Mouse (Mus musculus) thymus, postnatal 14 days (tissue): ENCODE measurements around the gene Klf7.

Source experiments
- DNase-seq: peaks from one replicate; pipeline ENCODE4 v3.0.0; 2021

The Klf7 gene

GRCm38 (mm10) chr1:64061488-64061887 is 60.6 kb downstream of the Klf7 start:
- no peak for DNase-seq

GRCm38 (mm10) chr1:64060699-64061454 is 61.2 kb downstream of the Klf7 start:
- DNase-seq: no peak

GRCm38 (mm10) chr1:64060116-64060515 is 62.0 kb downstream of the Klf7 start:
- no peak for DNase-seq

DNA sequence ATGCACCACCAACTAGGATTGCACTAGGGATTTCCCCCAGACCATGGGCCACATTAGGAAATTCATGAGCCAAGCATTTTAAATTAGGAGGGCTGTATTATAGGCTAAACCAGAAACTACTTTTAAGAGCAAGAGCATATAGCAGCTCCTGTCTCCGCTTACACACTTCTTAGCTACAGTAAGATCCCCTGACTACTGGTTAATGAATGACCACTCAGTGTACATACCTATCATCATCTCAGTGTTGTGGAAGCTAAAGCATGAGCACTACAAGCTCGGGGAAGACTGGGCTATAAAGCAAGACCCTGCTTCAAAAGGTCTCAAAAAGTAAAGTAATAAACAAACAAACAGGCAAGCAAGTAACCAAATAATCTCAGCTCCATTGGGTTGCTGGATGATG is 65.5 kb downstream of the Klf7 start:
- DNase-seq: no peak

GRCm38 (mm10) chr1:64055978-64056377 is 66.1 kb downstream of the Klf7 start:
- DNase-seq: no peak

- no peak for DNase-seq
Measured at GRCm38 (mm10) chr1:64055210-64055609, 66.9 kb downstream of the Klf7 start.

- DNase-seq: no peak
Measured at GRCm38 (mm10) chr1:64052069-64052750, 69.9 kb downstream of the Klf7 start.

GRCm38 (mm10) chr1:64048567-64048966 is 73.5 kb downstream of the Klf7 start:
- no peak for DNase-seq

- DNase-seq: no peak
Measured at GRCm38 (mm10) chr1:64046802-64047156, 75.3 kb downstream of the Klf7 start.

- DNase-seq: no peak
Measured at GRCm38 (mm10) chr1:64046087-64046801, 75.8 kb downstream of the Klf7 start.

GRCm38 (mm10) chr1:64044577-64044976 is 77.5 kb downstream of the Klf7 start:
- no peak for DNase-seq

DNA sequence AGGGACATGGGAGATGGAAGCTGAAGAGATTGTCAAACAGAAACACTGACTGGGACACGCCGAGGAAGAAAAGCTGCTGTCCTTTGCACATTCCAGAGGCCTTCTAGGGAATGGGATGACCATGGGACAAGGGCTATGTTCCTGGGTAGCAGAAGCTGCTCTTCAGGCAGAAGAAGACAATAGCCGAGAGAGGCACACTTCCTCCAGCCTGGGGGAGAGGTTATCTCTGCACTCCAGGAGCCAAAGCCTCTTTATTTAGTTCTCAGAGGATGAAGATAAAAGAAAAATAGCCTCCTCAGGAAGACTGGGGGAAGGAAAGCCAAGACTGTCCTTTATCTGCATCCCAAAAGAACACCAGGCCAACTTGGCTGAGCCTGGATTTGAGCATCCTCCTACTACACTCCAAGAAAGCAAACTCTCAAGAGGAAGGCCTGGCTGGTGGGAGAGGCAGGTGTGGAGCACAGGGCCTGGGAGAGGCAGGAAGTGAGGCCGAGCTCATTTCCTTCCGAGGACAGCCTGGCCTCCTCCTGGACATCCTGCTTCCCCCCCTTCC is 81.2 kb downstream of the Klf7 start:
- no peak for DNase-seq

DNA sequence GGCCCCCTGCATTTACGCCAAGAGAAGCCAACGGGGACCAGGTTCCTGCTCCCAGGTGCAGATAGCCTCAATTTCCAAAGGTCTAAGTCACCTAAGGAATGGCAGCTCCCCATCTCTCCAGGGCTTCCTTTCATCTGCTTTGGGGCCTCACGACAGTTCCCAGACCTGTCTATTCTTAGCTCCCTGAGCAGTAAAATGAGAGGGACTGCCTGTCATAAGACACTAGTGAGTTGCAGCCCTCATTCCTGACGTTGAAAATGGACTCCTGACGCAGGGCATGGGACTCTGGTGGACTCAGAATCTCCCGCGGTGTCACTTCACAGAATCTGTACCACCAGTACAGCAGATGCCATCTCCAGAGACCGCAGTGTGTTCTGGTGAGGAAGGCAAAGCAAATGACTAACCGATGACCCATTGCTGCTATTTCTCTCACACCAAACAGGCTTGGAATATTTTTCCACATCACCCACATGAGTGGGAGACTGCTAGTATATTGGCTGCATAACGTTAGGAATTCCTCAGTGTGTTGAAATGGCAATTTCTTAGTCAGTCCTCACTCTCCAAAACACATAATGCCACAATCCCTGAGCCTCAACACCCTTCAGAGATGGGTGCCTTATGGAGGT is 81.9 kb downstream of the Klf7 start:
- no peak for DNase-seq

DNA sequence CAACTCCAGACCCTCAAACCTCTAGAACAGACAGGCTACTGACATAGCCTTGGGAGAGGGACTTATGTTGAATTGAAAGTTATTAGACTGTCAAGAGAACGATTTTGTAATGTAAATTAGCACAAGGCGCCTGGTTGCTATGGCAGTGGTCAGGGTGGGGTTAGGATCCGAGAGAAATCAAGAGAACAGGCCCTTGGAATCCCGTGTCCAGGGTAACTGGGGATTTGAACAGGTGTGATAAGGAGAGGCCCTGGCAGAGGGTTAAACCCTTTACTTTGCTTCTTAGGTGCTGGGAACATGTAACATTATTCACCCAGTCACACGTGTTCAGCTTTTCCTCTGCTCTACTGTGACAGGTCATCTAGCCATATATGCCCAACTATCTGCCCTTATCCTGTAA is 83.7 kb downstream of the Klf7 start:
- no peak for DNase-seq

DNA sequence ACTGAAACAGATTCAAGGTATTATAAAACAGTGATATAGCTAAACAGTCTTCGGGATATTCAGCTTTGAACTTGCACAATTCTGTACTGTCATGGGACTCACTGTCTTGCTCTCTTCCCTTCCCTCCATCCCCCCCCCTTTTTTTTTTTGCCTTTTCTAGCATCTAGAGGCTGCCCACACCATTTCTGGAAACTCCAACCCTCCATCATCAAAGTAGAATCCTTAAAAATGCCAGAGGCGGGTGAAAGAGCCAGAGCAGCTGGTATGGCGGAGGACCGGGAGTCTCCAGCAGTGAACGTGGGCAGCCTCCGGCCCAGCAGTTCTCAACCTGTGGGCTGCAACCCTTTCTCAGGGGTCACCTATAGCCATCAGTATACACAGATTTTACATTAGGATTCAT is 84.3 kb downstream of the Klf7 start:
- DNase-seq: no peak

DNA sequence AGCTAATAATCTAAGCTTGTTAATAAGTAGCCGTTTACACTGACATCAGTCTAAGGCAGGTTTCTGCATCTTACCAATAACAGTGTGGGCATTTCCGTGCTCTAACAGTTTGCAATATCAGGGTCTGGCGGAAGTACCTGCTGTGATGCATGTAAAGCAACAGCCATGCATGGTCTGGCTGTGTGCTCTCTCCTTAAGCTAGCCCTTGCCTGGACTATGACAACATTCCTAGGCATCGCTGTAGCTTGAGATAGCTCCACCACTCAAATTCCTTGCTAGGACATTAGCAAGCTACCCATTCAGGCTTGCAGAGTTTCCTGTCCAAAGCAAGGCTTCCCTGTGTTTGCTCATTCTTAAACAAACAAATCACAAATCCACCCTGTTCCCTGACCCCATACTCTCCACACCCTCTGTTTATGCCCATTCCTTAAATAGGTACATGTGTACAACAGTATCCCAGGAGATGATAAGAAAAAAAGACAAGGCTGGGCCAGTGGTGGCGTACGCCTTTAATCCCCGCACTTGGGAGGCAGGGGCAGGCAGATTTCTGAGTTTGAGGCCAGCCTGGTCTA is 85.1 kb downstream of the Klf7 start:
- no peak for DNase-seq

DNA sequence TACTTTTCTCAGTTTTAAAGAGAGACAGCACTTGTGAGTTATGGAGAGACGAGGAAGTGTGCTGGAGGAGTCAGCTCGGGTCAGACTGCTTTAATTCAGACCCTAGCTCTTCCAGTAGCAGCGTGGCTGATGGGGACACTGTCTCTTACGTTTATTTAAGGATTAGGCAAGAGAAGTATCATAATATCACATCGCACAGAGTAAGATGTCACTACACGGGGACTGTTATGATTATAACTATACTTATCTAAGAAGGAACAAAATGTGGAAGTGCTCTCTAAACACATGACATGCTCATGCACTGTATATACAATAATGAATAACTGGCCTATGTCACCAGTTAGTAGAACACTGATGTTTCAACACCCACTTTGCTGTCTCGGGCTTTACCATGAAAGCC is 86.3 kb downstream of the Klf7 start:
- no peak for DNase-seq

DNA sequence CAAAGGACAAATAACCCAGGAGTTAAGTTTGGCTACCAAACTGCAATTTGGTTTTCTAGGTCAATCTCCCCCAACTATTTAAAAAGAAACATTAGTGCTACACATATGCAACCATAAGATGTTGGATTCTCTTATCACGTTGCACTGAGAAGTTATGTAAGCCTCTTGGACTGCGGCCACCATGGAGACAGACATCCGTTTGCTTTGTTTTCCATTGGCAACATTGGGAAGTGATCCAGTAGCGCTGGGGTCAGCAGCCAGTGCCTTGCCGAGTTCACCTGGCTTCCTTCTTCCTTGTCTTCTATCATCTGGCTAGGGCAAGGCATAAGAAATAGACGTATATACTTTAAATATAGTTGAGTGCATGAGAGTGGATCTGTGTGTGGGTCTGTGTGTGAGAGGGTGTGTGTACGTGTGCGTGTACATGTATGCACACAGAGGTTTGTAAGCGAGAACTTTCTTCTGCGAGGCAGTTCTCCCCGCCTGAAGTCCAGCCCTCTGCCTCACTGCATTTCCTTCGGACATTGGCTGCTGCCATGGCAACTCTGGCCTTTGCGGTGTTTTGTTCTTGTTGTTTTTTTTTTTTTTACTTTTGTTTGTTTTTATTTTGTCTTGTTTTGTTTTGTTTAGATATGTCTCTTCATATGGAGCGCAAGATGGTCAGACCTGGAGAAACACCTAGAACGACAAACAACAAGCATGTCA is 86.8 kb downstream of the Klf7 start:
- DNase-seq: no peak

- DNase-seq: no peak
Measured at GRCm38 (mm10) chr1:64032502-64033231, 89.4 kb downstream of the Klf7 start.

DNA sequence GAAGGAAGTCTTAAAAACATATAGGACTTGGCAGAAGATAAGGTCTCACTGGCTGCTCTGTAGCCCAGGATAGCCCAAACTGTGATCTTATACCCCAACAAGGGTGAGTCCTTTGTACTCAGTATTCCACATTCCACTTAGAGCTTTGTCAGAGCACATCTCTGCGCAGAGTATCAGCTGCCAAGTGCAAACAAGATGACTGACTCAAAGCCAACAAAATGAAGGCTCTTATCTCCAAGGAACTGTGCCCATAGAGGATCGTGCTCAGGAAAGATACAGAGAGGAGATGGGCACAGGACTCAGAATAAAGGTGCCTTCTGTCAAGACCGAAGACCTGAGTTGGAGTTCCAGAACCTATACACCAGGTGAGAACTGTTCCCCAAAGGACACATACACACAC is 100.1 kb downstream of the Klf7 start:
- no peak for DNase-seq
